Mouse (Mus musculus) embryonic fibroblast, embryonic 13.5 days (primary cell): ENCODE measurements at regions not wholly inside any gene's neighbourhood (a gene's known extent, or its start where the extent isn't known, plus 50 kb on each side); places are given as distances from the start of the nearest gene placed in this dataset.
"Not testable (repeated sequence)": the region's sequence is repeated elsewhere in the genome, so short reads cannot be mapped to it uniquely, and the experiment has no call there.

Source experiments
- CTCF ChIP-seq: IDR thresholded peaks from 2 replicates; pipeline ENCODE4 v1.5.1; 2011; ENCODE audit warnings: mild to moderate bottlenecking, control low read depth, low read length, moderate library complexity, borderline replicate concordance; ENCODE audit not compliant: insufficient read depth
- POLR2A ChIP-seq: IDR thresholded peaks from 2 replicates; pipeline ENCODE4 v1.6.1; 2011; ENCODE audit warnings: low read depth, mild to moderate bottlenecking, control low read depth, low read length, moderate library complexity

DNA sequence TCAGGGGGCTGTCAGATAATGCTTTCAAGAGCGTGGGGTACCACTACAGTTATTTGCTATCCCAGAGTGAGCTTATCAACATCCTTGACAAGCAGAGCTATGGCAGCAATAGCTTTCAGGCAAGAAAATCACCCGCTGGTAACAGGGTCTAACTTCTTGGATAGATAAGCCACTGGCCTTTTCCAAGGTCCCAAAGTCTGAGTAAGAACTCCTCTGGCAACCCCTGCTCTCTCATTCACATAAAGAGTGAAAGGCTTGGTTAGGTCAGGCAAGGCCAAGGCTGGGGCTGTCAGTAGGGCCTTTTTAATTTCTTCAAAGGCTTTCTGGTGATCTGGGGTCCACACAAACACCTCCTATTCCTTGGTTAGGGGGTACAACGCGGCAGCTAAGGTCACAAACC, 119.2 kb upstream of the Wdfy3 start:
- not testable (repeated sequence) for TF ChIP-seq CTCF, POLR2A
